Mouse (Mus musculus) megakaryocyte progenitor cell, adult 5-6 weeks (primary cell): ENCODE data around the gene Ackr1. TPM values are rescaled to one million over a fixed set of nuclear protein-coding genes. Genes with fewer than 3 reads are reported as not detected.

ENCODE experiments used
- ATAC-seq: replicated peaks from 2 replicates; pipeline ENCODE4 v1.8.0; 2016; ENCODE audit warnings: mild to moderate bottlenecking, moderate TSS enrichment, inconsistent platforms; ENCODE audit not compliant: poor library complexity
- total RNA-seq, 2 experiments: library from RNA; stranded (forward) in 1 of 2; stranded (reverse) in 1 of 2; fragments of 157-497, 149-512 nt in 1 of 2; fragments of 200-1000 nt in 1 of 2; gene quantifications; 2 replicates each; pipeline versions ENCODE4 v1.2.3 to v1.2.4; 2015 to 2017

The Ackr1 gene
- total RNA-seq (2015) (not detected in 2 replicates), total RNA-seq (2017) (not detected in 2 replicates)

- peak; percentile 68 for ATAC-seq
Observed at GRCm38 (mm10) chr1:173333312-173334253, at the start of gene Ackr1. TSS of gene Ackr1 (minus strand) at chr1:173333750.

GRCm38 (mm10) chr1:173381436-173381835, 47.9 kb upstream of the Ackr1 start:
- ATAC-seq = no peak

- peak; percentile 98 for ATAC-seq
Observed at GRCm38 (mm10) chr1:173377380-173378112, 44.0 kb upstream of the Ackr1 start.

DNA sequence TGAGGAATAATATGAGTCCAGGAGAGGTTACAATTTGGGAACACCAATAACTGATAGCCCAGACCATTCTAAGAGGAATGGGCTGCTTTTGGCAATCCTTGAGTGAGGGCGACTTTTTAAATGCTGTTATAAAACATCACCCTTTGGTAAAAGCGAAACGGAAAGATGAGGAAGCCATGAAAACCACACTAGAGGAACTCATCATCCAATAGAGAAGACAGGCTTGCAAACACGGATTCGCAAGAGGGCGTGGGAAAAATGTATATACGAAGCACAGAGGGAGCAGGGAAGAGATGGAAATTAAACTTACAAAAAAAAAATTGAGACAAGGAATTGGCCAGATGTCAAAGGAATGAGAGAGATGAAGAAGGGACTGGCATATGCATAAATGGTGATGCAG, 40.5 kb upstream of the Ackr1 start:
- peak; percentile 64 for ATAC-seq

DNA sequence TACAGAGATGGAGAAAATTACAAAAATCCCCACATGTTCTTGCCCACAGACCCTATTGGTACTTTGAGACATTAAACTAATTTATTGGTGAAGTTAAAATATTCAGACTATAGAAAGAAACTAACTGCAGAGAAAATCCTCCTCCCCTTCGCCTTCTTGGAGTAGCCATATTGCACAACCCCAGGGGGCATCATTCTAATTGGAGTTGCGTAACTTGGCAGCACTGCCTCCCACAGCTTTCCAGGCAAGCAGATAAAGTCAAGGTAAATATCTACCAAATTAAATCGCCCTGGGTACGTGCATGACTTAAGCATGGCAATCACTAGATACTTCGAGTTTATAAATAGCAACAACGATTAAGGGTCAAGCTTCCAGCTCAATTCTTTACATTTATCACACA, 38.0 kb upstream of the Ackr1 start:
- ATAC-seq = no peak

DNA sequence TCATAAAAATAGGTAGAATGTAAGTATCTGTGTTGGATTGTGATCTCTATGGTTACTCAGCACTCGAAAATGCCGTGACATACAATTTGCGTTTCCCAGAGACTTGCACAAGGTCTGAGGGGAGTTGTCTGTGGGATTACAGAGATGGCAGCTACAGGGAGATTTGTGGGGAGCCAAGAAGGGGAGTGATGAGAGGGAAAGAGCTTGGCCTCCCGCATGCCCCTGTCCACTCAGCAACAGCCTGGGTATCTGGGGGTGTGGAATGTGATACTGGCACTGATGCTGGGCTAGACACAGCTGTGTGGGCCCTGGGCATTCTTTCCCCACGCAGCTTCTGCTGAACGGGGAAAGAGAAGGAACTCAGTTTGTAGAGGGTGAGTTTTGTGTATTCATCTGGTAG, 36.9 kb upstream of the Ackr1 start:
- ATAC-seq = no peak

DNA sequence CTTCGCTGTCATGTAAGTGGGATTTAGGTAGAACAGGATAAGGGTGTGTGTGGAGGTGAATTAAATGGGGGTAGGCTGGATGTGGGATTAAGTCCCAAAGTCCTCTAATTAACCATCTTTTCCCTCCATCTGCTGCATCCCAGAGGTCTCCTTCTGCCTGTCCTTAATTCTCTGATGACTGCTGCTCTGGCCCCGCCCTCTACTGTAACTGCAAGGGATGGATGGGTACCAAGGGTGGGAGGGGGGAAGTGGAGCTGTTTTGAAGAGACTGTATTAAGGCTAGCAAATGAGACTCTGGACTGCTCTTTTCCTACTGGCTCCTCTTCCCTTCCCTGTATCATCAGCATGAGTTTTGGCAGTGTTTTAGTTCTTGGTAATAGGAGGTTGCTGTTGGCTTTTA, 36.1 kb upstream of the Ackr1 start:
- ATAC-seq = no peak

GRCm38 (mm10) chr1:173367356-173368046, 34.0 kb upstream of the Ackr1 start, which contains the start of gene Cadm3:
TSS of gene Cadm3 (minus strand) at chr1:173367695.
- ATAC-seq = no peak

- ATAC-seq = peak; percentile 24
Observed at GRCm38 (mm10) chr1:173366701-173367355, 33.3 kb upstream of the Ackr1 start.

DNA sequence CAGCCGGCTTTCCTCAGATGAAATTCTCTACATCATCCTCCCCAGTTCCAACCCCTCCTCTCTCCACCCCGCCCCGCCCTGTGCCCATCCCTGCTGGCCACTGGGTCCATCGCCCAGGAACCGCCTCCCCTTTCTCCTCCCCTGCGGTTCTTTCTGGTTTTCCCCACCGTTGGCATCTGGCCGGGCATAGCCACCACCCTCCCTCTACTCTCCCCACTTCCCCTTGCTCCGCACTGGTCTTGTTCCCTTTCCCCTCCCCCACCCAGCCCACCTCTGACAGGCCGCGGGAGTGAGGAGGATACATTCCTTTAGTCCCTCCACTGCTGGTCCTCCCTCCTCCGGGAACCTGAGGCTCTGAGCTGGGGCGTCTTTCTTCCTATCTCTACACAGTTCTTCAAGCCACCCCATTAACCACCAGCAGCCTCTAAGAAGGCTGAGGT, 32.4 kb upstream of the Ackr1 start:
- peak; percentile 71 for ATAC-seq

DNA sequence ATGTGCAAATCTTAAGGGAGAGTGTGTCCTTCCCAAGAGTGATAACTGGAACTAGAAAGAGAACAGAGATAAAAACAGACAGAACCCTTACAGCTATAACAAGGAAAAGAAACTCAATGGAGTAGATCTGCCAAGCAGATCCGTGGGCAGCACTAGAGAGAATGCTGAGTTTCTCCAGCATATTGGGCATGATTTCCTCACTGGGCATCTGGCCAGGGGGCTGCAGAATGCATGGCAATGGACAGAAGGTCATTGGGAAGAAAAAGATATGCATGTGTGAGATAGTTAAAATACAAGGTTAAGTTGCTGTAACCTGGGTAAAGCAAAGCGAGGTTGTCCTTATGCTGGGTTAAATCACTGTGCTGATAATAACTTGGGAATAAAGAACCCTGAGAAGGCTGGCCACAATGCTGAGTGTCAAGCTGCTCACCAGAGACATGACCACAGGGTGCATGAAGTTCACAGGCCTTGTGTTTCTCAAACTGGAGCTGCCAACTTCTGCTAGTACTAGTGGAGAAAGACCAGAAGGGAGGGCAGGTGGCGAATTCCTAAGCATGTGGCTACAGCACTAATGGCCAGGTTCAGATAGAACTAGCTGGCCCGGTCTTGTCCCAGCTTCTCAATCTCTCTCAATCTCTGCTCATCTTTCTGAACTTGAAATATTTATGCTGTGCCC, 30.7 kb upstream of the Ackr1 start:
- no peak for ATAC-seq

- ATAC-seq = no peak
Observed at GRCm38 (mm10) chr1:173363436-173363835, 29.9 kb upstream of the Ackr1 start.

DNA sequence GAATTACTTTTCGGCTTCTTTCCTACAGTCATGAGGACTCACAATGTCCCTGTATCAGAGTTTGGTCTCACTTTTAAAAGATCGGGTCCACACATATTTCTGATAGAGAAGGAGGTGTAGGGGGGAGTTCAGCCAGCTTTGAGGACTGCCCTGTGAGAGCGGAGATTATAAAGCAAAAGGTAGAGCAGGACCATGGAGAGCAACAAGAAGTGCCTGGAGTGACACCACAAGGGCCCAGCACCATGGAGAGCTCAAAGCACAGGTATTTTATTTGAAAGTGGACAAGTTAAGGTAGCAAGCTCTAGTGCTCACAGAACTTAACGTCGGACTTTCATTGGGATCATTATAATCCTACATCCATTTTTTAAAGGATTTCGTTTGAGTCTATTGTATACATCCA, 28.1 kb upstream of the Ackr1 start:
- ATAC-seq = peak; percentile 81

- no peak for ATAC-seq
Observed at GRCm38 (mm10) chr1:173359590-173360290, 26.2 kb upstream of the Ackr1 start.

DNA sequence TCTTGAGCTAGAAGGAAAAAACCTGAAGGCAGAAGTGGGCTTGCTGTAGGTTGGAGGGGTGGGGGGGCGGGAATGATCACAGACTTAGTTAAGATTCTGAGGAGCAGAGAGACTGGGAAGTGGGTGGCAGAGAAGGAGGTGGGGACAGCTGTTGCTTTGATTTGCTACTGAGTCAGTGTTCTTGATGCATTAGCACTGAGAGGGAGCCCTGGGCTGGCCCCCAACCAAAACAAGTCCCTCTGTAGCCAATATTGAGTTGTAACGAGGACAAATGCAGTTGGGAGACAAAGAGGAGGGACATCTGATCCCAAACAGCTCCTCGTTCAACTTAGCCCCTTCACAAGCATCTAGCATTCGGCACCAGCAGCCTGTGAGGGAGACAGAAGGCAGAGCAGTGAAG, 24.2 kb upstream of the Ackr1 start:
- no peak for ATAC-seq

GRCm38 (mm10) chr1:173356699-173357098, 23.1 kb upstream of the Ackr1 start:
- ATAC-seq = peak; percentile 57; the same call in 1 of the 2 replicates

- no peak for ATAC-seq
Observed at GRCm38 (mm10) chr1:173355107-173355846, 21.7 kb upstream of the Ackr1 start.

- ATAC-seq = no peak
Observed at GRCm38 (mm10) chr1:173350372-173350957, 16.9 kb upstream of the Ackr1 start, which contains the start of gene Aim2. TSS of gene Aim2 (plus strand) at chr1:173350879.
